Mouse (Mus musculus) adrenal gland, postnatal 36 days (tissue): Measurements from ENCODE around the gene C5ar1. TPM values are rescaled to one million over a fixed set of nuclear protein-coding genes. Genes with fewer than 3 reads are reported as not detected.
A peak's percentile ranks its signal among the peaks of the same experiment; 100 is the strongest.
"Not testable (repeated sequence)": the region's sequence is repeated elsewhere in the genome, so short reads cannot be mapped to it uniquely, and the experiment has no call there.

Source experiments
- DNase-seq, 2 experiments: peaks; one replicate each; pipeline ENCODE4 v3.0.0; 2021; ENCODE audit warnings: mixed read lengths in 1 of 2
- total RNA-seq, 2 experiments: library from RNA; stranded (reverse); gene quantifications; 2 replicates each; pipeline ENCODE4 v1.2.3; 2021

The C5ar1 gene
- total RNA-seq, 2 experiments from 2014 or later = 3.5 to 9.4 TPM

DNA sequence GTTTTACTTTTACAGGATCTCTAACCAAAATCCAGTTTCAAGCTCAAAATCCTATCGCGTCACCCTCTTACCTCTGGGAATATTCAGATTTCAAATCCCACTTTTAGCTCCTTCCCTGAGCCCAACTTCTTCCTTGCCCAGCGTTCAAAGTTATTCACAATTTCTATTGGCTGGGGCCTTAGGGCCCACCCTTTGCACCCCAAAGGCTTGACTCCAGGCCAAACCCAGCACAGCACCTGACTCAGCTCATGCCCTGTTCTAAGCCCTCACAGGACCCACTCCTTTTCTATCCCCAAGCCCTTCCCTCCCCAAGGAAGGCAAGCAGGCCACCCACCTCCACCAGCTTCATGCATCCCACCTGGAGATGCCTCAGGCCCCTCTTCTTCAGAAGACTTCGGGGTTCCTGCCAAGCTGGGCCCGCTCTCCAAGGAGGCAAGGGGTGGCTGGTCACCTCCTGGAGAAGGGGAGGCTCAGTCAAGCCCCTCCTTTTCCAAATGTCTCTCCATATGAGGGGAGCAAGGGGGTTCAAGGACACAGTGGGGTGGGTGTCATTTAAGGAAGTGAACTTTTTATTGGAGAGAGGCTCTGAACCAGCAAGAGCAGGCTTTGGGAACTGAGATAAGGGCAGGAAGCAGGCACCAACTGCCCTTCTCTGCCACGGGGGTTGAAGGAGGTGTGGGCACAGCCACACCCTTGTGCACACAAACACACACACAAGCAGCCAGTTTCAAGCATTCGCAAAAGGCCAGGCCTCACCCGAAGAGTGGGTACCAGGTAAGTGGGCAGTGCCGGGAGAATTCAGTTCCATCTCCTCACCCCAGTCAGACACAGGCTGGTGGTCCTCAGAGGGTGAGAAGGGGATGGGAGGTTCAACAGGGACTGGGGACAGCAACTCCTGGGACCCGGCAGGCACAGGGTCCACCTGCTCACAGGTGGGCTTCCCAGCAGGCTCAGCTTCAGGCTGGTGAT is 15.9 kb upstream of the C5ar1 start:
- no peak for DNase-seq

DNA sequence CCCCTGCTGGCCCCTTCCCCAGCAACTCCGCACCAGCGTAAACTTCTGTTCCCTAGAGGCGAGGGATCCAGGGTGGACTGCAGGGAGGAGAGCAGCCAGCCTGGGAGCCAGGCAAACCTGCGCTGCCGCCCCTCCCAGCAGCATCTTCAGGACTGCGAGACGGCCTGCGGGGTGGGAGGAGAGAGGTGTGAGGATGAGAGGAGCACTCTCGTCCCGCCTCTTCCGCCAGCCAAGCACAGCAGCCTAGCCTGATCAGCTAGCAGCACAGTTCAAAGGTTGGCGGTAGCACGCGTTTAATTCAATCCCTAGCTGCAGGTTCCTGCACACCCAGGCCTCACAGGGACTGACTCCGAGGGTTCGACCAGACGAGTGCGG is 14.4 kb upstream of the C5ar1 start:
- DNase-seq = peak; percentile 71 to 81

DNA sequence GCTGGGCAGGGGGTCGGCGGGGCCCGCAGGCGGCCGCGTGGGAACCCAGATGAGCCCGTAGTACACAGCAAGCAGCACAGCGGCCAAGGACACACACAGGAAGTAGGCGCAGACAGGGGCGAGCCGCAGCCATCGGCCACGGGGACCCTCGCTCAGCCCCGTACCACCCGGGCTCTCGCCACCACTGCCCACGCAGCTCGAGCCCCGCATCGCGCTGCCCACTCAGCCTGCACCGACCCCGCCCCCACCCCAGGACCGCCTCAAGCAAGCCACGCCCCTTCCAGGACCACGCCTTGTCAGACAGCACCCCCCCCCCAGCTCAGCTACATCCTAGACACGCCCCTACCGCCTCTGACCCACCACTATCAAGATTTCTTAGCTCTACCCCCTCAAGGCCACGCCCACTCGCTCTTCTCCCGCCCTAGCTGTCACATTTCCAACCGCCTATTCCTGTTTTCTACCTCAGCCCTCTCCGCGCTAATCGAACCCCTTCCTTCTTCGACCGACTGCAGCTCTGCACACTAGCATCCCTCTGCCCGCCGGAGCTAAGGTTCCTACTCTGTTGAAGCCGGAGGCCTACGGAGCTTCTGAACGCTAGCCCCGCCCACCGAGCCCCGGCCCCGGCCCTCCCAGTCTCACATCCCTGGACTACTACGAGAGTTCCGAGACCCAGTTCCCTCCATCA is 13.9 kb upstream of the C5ar1 start, which contains the start of gene Inafm1:
Gene Inafm1 (minus strand): TSS at position 537 of the 685 bp plus-strand sequence.
- DNase-seq = peak; percentile 90 to 94

DNA sequence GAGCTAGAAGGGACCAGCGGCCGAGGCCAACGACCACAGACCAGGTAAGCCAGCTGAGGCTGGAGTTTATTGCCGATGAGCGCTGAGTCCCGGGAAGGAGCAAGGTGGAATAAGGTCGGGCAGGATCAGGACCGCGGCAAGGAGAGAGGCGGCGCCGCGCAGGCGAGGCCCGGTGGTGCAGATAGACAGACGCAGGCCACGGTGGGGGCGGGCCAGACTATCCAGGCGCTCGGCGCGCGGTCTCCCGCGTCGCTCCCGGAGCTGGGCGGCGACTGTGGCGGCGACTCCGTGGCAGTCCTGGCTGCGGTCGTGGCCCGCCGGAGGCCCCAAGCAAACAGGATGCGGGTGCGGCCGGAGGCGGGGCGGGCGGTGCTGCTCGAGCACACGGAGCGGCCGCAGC is 13.3 kb upstream of the C5ar1 start:
- DNase-seq = peak; percentile 82 to 89

DNA sequence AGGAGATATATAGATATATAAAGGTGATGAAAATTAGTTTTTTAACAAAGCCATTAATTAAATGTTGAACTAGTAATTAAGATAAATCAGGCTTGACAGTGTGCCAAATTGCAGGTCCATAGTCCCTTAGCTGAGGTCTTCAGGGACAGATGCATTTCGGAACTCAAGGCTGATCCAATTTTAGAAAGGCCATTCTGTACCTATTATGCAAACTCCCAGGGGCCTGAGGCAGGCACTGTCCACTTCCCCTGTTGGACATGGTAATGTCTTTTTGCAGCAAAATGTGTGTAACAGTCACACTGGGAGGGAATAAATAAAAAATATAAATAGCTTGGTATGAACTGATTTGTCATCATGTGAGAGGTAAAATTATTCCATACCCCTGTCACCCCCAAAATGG is 11.8 kb upstream of the C5ar1 start:
- no peak for DNase-seq

DNA sequence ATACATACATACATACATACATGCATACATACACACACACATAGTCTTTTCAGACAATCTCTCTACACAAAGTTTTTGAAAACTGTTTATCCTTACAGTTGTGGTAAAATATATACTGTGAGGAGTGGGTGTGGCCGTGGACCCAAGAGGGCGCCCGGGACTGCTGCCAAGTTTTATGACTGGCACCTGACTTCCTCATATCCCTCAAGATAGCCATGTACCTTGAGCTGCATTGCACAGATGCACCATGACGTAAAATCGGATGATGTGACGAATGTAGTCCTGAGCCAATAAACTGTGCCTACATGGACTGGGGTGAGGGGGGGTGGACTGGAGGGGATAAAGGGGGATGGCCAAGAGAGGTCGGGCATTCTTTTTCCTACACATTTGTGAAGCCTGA is 7.3 kb upstream of the C5ar1 start:
- DNase-seq = not testable (repeated sequence)

DNA sequence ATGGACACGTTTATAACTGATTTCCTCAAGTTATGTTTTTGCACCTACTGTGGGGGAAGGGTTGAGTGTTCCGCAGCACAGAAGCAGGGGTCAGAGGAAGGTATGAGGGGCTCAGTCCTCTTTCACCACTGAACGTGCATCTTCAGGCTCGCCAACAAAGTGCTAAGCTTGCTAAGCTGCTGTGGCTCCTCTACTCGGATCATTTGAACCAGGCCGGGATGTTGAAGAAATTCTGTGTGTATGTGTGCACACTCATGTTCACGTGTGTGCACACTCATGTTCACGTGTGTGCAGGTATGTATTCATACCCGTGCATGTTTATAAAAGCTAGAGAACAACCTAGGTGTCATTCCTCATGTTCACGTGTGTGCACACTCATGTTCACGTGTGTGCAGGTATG is 6.5 kb upstream of the C5ar1 start:
- no peak for DNase-seq

DNA sequence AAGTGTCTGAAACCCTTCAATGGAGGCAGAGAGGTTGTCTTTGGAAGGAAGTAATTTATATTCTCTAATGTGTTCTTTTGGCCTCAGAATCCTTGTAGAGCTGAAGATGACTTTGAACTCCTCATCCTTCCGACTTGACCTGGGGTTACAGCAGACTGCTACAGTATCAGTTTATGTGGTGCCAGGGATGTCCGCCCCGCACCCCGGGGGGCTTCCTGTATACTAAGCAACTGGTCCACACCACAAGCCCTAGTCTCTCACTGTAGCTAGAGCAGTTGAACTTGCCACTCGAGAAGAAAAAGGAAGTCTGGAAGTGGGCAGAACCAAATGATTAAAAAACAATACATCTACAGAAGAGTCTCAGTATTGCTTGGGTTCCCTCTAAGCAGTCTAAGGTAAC is 4.5 kb upstream of the C5ar1 start:
- no peak for DNase-seq

DNA sequence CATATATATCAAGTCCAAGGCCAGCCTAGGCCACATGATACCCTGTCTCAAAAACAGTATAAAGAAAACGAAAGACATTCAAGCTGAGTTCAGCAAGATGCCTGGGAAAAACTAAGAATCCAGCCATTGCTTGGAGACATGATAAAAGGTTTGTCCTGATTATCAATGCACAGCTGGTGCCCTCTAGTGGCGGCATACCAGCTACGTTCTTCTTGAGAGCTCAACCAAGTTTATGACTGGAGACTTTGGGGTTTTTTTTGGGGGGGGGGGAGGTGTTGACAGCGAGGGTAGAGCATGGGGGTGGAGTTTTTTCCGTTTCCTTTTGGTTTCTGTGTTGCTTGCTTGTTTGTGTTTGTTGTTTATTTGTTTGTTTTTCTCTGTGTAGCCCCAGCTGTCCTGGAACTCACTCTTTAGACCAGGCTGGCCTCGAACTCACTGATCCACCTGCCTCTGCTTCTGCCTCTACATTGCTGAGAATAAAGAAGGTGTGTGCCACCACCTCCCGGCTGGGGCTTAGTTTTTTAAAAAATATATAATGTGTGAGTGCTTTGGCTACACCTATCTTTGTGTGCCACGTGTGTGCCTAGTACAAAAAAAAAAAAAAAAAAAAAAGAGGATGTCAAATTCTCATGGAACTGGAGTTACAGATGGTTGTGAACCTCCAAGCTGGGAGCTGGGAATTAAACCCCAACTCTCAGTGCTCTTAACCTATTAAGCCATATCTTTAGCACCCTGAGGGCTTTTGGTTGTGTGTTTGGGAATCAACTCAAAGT is 3.9 kb upstream of the C5ar1 start:
- DNase-seq = peak; percentile 81 to 88

DNA sequence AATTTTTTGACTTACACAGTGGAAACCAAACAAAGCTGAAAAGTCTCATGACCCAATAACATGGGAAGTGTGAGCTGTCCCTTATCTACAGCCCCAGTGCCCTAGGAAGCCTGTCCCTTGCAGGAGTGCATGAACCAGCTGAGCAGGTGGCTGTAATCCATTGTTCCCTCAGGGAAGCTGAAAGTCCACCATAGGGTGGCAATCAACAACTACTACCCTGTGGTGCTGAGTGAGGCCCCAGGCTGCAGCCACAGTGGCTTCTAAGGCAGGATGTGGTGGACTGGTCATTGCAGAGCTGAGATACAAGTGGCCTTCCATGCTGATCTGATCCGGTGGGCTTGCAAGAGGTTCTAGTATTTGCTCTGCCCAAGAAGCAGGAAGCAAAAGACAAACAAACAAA is 1.8 kb upstream of the C5ar1 start:
- no peak for DNase-seq

DNA sequence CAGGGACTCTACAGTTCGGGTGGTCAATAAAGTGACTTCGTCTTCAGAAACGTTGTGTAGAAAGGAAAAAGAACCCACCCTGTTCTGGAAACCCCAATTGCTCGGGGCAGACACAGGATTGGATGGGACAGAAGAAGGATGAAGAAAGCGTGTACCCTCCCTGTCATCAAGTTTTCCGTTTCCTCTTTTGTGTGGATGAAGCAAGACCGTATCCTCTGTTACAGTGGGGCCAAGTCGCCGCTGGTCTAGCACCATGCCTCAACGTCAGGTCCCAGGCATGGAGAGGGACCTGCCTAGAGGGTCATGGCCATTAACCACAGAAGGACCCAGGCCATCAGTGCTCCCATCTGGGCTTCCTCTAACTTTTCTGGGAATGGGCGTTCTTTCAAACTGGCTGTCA is 1.5 kb downstream of the C5ar1 start:
- DNase-seq = no peak

DNA sequence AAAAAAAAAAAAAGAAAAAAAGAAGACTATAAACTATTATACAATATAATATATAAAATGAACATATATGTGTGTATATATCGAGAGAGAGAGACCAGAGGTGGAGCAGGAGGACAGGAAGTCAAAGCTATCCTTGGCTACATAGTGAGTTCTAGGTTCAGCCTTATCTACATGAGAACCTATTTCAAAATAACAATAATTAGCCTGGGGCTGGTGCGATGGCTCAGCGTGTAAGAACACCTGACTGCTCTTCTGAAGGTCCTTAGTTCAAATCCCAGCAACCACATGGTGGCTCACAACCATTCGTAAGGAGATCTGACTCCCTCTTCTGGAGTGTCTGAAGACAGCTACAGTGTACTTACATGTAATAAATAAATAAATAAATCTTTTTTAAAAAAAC is 3.4 kb downstream of the C5ar1 start:
- DNase-seq = not testable (repeated sequence)

DNA sequence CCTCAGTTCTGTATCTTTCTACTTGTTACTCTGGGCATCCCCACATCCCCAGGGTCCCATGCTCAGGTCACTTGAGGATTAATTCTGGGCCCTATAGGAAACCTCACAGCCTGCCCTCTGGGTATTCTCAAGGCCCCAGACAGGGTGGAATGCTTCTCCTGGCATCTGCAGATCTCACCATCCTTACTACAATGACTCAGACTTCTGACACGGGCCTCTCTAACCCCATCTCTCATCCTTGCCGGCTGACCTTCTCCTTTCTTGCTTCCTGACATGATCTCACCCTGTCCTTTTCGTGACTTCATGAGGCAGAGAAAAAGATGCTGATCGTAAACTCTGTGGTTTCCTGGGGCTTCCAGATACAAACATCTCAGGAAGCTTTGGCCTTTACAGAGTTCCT is 5.1 kb downstream of the C5ar1 start:
- peak in 1 of 2 experiments; percentile 40 for DNase-seq

DNA sequence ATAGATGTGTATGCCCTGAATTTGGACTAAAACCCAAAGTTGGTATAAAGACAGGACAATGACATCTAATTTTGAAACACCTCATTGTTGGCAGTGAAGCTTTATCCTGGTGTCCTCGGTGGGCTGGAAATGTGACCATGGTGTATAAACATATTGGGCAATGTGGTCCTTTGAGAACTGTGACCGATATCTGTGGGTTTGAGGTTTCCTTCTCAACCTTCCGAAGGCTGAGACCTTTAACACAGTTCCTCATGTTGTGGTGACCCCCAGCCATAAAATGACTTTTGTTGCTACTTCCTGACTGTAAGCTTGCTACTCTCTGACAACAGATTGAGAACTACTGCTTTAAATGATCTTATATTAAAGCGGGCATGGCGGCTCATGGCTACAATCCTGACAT is 8.7 kb downstream of the C5ar1 start:
- DNase-seq = no peak

DNA sequence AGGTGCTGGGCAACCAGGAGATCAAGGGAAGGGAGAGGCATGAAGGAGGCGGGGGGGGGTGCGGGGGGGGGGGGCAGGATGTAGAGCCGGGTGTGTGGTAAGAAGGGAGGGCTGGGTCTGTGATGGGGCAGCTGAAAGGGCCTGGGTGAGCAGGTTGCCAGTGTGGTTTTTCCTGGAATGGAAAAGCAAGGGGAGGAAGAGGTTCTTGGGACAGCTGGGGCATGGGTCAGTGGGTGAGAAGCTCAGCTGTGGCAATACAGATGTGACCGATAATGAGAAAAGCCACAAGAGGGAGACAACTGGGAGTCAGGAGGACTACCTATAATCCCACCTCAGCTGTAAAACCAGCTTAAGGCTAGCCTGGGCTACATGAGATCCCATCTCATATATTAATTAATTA is 13.4 kb downstream of the C5ar1 start:
- DNase-seq = peak in 1 of 2 experiments; percentile 22

DNA sequence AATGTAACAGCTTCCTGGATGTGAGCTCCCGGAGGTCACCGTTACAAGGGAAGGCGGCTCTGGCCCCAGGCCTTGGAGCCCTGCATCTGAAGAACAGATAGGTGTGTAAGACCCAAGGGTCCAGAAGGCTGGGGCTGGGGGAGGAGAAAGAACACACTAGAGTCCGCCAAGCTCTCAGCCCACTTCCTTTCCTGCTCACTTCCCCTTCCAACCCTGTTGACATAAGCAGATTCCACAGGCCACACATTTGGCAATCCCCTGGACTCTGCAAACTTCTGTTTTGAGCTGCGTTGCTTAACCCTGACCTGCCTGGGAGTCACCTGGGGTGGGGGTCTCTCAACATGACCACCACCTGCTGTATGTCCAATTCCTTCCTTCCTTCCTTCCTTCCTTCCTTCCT is 15.3 kb downstream of the C5ar1 start, which contains the start of gene C5ar2:
Gene C5ar2 (minus strand): TSS at position 88 of the 400 bp plus-strand sequence.
- peak in 1 of 2 experiments; percentile 15 for DNase-seq

DNA sequence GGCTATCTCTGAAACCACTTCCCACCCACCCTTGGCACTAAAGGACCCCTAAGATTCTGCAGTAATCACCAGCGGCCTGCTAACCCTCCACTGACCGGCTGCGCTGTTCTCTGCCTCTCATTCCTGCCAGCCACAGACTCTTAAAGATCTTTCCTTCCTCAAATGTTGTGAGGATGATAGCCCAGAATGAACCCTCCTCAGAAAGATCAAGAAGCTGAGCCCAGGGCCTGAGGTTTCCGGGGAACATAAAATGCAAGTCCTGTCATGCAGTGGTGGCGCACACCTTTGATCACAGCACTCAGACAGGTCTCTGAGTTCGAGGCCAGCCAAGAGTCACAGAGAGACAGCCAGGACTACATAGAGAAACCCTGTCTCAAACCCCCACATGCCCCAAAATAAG is 17.1 kb downstream of the C5ar1 start:
- DNase-seq = no peak

DNA sequence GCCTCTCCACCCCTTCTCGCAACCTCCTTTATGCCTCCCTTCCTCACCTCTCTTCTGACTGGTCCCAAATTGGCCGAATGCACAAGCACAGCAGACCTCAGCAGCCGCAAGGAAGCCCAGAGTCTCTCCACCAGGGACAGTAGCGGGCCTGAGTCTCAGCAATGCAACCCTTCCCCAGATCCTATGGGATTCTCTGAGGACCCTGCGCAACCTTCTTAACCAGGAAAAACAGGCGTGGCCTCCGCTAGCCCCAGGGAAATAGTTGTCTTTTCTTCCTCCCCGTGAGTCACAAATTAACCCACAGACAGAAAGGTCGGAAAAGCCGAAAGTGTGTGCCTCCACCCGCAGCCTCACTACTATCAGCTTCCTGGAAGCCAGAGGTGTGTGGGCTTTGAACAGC is 17.6 kb downstream of the C5ar1 start:
- DNase-seq = no peak

DNA sequence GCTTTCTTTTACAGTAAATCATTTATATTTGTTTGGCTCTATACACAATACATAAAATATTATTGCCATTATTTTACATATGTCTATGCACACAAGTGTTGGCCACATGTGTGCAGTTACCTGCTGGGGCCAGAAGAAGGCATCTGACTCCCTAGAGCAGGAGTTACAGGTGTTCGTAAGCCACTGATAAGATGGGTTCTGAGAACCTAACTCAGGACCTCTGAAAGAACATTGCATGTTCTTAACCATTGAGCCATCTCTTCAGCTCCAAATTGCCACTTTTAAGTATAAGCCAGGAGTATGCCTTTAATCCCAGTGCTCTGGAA is 18.4 kb downstream of the C5ar1 start:
- DNase-seq = no peak

DNA sequence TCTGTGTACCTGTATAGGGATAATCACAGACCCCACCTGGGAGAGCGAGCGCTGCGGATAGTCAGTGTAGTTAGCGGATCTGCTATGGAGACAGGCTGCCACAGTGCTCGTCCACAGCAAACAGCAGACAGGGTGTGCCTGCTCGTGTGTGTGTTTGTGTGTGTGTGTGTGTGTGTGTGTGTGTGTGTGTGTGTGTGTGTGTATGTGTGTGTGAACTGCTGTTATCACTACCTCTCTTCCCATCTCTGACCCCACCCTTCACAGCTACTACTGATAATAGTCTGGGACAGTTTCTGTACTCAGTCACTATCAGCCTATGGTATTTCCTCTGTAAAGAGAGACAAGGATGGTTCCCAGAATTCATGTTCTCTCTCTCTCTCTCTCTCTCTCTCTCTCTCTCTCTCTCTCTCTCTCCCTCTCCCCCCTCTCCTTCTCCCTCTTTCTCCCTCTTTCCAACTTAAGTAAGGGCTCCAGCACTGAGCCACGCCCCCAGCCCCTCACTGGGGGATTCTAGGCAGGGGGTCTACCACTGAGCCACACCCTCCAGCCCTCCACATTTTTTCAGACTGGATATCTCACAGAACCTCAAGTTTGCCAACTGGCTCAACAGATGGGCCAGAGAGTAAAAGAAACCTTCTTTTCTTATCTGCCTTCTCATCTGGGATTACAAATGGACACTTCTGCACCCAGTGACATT is 18.9 kb downstream of the C5ar1 start:
- DNase-seq = no peak

DNA sequence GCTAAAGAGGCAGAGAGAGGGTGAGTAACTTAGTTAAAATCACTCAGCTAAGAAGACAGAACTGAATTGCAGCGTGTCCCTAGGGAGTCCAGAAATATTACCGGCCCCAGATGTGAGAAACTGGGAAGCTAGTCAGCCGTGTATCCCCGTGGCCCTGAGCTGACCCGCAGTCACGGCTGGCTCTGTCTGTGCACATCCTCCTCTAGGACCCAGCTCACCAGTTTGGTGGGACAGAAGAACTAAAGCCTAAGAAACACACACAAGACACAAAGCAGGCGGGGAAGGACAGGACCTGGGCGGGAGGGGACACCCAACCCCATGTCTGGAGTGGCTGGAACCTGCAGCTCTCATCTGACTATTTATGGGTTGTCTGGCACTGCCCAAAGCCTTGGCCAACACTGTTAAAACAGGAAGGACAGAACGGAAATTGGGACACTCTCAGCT is 19.8 kb downstream of the C5ar1 start:
- peak in 1 of 2 experiments; percentile 12 for DNase-seq

DNA sequence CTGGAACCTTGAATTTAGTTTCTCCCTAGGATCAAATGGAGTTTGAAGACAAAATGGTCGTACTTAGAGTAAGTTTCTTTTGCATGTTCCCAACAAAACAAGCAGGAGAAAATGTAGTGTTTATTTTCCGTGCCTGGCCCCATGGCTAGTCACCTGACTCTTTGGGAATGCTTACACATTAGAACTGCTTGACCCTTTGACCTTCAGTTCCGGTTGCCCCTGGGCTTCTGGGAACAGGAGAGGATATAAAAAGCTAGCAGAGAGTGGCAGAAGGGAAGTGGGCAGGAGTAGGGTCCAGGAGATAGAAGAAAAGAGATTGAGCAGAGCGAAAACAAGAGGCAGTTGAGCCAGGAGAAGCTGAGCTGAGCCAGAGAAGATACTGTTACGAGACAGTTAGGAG is 29.5 kb downstream of the C5ar1 start:
- peak in 1 of 2 experiments; percentile 22 for DNase-seq
